Comparison of ENCODE assay signal across 12 mouse cellular contexts in genomic region chr2:148141936-148142335, GRCm38 (mm10).
DNase-seq lines count a peak whose midpoint lies in the region; ATAC-seq lines count a peak whose summit lies in the region.
"Had no signal": no experiment of that assay in that cellular context is flagged by ENCODE, and none has a peak within 500 bp of the region (broad histone marks: within the 10 kb centered on the region; RNA-seq: fewer than 3 reads in every experiment).

No protein-coding gene starts in this region.

- H3K27ac ChIP-seq in kidney, embryonic 15.5 days, result no peak overlapping the region
- H3K27ac ChIP-seq: embryonic facial prominence, embryonic 15.5 days; limb, embryonic 10.5 days; macrophage had no signal

- H3K4me3 ChIP-seq in kidney, embryonic 15.5 days (replicated peaks), result no peak overlapping the region
- H3K4me3 ChIP-seq: embryonic facial prominence, embryonic 15.5 days; limb, embryonic 10.5 days had no signal

- no peak for ATAC-seq in kidney, embryonic 15.5 days (replicated peaks; ENCODE audit: low FRiP score)

- WGBS in kidney, embryonic 15.5 days, result 71% methylated on average over 4 of the region's 4 CpGs

- no peaks in the 10 kb centered on the region for H3K36me3 ChIP-seq in kidney, embryonic 15.5 days
- H3K36me3 ChIP-seq: embryonic facial prominence, embryonic 15.5 days; limb, embryonic 10.5 days had no signal

- no peak overlapping the region for H3K9ac ChIP-seq in kidney, embryonic 15.5 days
- H3K9ac ChIP-seq: embryonic facial prominence, embryonic 15.5 days had no signal

- H3K4me2 ChIP-seq in kidney, embryonic 15.5 days, result no peak overlapping the region
- H3K4me2 ChIP-seq: embryonic facial prominence, embryonic 15.5 days had no signal

- H3K27me3 ChIP-seq in kidney, embryonic 15.5 days, result no peaks in the 10 kb centered on the region
- H3K27me3 ChIP-seq: embryonic facial prominence, embryonic 15.5 days had no signal

- no peaks in the 10 kb centered on the region for H3K9me3 ChIP-seq in kidney, embryonic 15.5 days (replicated peaks)
- H3K9me3 ChIP-seq: embryonic facial prominence, embryonic 15.5 days; limb, embryonic 10.5 days had no signal

- peak; percentile 40 for DNase-seq in kidney, adult 11 months
- DNase-seq in heart, adult 8-10 months (ENCODE audit: low spot score), result peak; percentile 68
- DNase-seq in kidney, adult 9 months, result peak; percentile 49
- DNase-seq in lung, postnatal 25 days (ENCODE audit: low spot score), result peak; percentile 55
- no peak for DNase-seq in natural killer cell, adult 2 months (ENCODE audit: low spot score in 2 of 2)
- no peak for DNase-seq in thymus, postnatal 14 days
- DNase-seq: cerebellum, postnatal 36 days; thymus, adult 2 months had no signal

- H3K4me1 ChIP-seq in kidney, embryonic 15.5 days, result no peaks in the 10 kb centered on the region
- H3K4me1 ChIP-seq: embryonic facial prominence, embryonic 15.5 days; limb, embryonic 10.5 days had no signal

Comparison
In these comparisons a context has a peak if more than half of its experiments do, and no peak if none do; other contexts are left out.
1. DNase-seq: peak in kidney, adult 11 months (single experiment), heart, adult 8-10 months (single experiment), kidney, adult 9 months (single experiment) and lung, postnatal 25 days (single experiment); none in natural killer cell, adult 2 months (0 of 2) and thymus, postnatal 14 days (single experiment).